Mouse (Mus musculus) midbrain, embryonic 13.5 days (tissue): ENCODE measurements around the gene Camkmt. TPM values are rescaled to one million over a fixed set of nuclear protein-coding genes. Genes with fewer than 3 reads are reported as not detected.

Experiments used
- ATAC-seq: fragments of 200-750 bp; cut with Nextera tagmentation; 2 replicates; pipeline ENCODE4 v1.8.0; 2017; ENCODE audit warnings: mild to moderate bottlenecking, moderate TSS enrichment, moderate library complexity
- H3K27ac ChIP-seq: fragments of 300-500 bp; sonication (generic); 2 replicates; pipeline ENCODE4 v1.5.1; 2015; ENCODE audit warnings: inconsistent platforms, mild to moderate bottlenecking, moderate library complexity
- H3K27me3 ChIP-seq: fragments of 300-500 bp; sonication (generic); 2 replicates; pipeline ENCODE4 v1.6.1; 2015; ENCODE audit warnings: mild to moderate bottlenecking, inconsistent platforms
- H3K36me3 ChIP-seq: fragments of 300-500 bp; sonication (generic); 2 replicates; pipeline ENCODE4 v1.6.1; 2015; ENCODE audit warnings: mild to moderate bottlenecking, inconsistent platforms
- H3K4me1 ChIP-seq: fragments of 300-500 bp; sonication (generic); replicated peaks from 2 replicates; pipeline ENCODE4 v1.6.1; 2015; ENCODE audit warnings: inconsistent platforms
- H3K4me2 ChIP-seq: fragments of 300-500 bp; sonication (generic); replicated peaks from 2 replicates; pipeline ENCODE4 v1.6.1; 2015; ENCODE audit warnings: moderate library complexity, mild to moderate bottlenecking, inconsistent platforms
- H3K4me3 ChIP-seq: fragments of 300-500 bp; sonication (generic); replicated peaks from 2 replicates; pipeline ENCODE4 v1.5.1; 2015; ENCODE audit warnings: mild to moderate bottlenecking, inconsistent platforms
- H3K9ac ChIP-seq: fragments of 300-500 bp; sonication (generic); replicated peaks from 2 replicates; pipeline ENCODE4 v1.6.1; 2015; ENCODE audit warnings: mild to moderate bottlenecking, inconsistent platforms
- H3K9me3 ChIP-seq: fragments of 300-500 bp; sonication (generic); 2 replicates; pipeline ENCODE4 v1.6.1; 2016; ENCODE audit warnings: mild to moderate bottlenecking, inconsistent platforms
- WGBS: fragments of 180-500 bp; shearing (Covaris S2); methylation state at CpG from one replicate; pipeline ENCODE4 v1.1.7; 2015; 5-methylcytosine and 5-hydroxymethylcytosine counted together
- polyA plus RNA-seq: library from polyadenylated mRNA; unstranded; fragments of >200 nt; fragmentation: Nextera tagmentation; extraction: Ambion mirVana; gene quantifications from 2 replicates; pipeline ENCODE4 v1.2.1, GENCODE M21; 2015

Camkmt gene
- polyA plus RNA-seq, 1 experiment from 2014 or later, result 18.6 TPM

DNA sequence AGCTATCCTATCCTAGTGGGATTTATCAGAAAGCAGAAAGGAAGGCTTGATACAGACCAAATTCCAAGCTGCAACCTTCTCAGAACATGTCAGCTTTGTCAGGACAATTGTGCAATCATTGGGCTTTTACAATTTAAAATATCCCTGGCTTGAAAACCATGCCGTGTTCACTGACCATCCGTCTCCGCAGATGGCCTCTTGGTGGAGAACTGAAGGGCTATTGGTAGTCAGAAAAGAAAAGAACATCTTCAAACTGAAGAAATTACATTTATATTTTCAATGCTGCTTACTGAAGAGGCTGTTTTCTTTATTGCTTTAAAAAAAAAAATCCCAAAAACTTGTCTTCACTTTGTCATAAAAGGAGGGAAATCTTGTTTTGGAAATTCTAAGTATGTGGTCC is 401.1 kb downstream of the Camkmt start:
- WGBS, result 69% methylated on average over 3 of the region's 3 CpGs
- no peak overlapping the region for H3K4me2 ChIP-seq
- peaks cover 3% of the 10 kb centered on the region; the same call in 1 of the 2 replicates for H3K9me3 ChIP-seq
- H3K4me1 ChIP-seq, result peaks cover 9% of the 10 kb centered on the region
- no peak overlapping the region for H3K27ac ChIP-seq
- peaks cover 96% of the 10 kb centered on the region for H3K27me3 ChIP-seq
- no peak overlapping the region for H3K9ac ChIP-seq
- ATAC-seq, result no peak
- H3K36me3 ChIP-seq, result no peaks in the 10 kb centered on the region
- no peak overlapping the region for H3K4me3 ChIP-seq

GRCm38 (mm10) chr17:85493521-85493920 is 403.2 kb downstream of the Camkmt start:
- no peak for ATAC-seq
- no peaks in the 10 kb centered on the region for H3K36me3 ChIP-seq
- peaks cover 77% of the 10 kb centered on the region for H3K27me3 ChIP-seq
- H3K4me1 ChIP-seq, result peaks cover 3% of the 10 kb centered on the region; the same call in 1 of the 2 replicates
- H3K27ac ChIP-seq, result no peak overlapping the region
- H3K4me2 ChIP-seq, result no peak overlapping the region
- no peak overlapping the region for H3K4me3 ChIP-seq
- no peak overlapping the region for H3K9ac ChIP-seq
- peaks cover 3% of the 10 kb centered on the region; the same call in 1 of the 2 replicates for H3K9me3 ChIP-seq
- whole genome bisulfite sequencing, result 82% methylated on average over 4 of the region's 4 CpGs

- WGBS, result 97% methylated on average over 3 of the region's 3 CpGs
- no peaks in the 10 kb centered on the region for H3K36me3 ChIP-seq
- no peak overlapping the region for H3K4me2 ChIP-seq
- H3K4me1 ChIP-seq, result no peaks in the 10 kb centered on the region
- H3K27ac ChIP-seq, result no peak overlapping the region
- no peak for ATAC-seq
- no peak overlapping the region for H3K4me3 ChIP-seq
- H3K27me3 ChIP-seq, result peaks cover 60% of the 10 kb centered on the region
- H3K9ac ChIP-seq, result no peak overlapping the region
- peaks cover 3% of the 10 kb centered on the region; the same call in 1 of the 2 replicates for H3K9me3 ChIP-seq
Measured at GRCm38 (mm10) chr17:85495012-85495754, 404.8 kb downstream of the Camkmt start.

- Histone ChIP-seq H3K4me1 (no peaks in the 10 kb centered on the region), H3K36me3 (no peaks in the 10 kb centered on the region), H3K9me3 (peaks cover 3% of the 10 kb centered on the region; the same call in 1 of the 2 replicates), H3K27ac (no peak overlapping the region), H3K4me2 (no peak overlapping the region), H3K27me3 (peaks cover 57% of the 10 kb centered on the region), H3K4me3 (no peak overlapping the region), H3K9ac (no peak overlapping the region)
- no peak for ATAC-seq
- 91% methylated on average over 6 of the region's 6 CpGs for WGBS
Measured at GRCm38 (mm10) chr17:85495871-85496270, 405.5 kb downstream of the Camkmt start.

DNA sequence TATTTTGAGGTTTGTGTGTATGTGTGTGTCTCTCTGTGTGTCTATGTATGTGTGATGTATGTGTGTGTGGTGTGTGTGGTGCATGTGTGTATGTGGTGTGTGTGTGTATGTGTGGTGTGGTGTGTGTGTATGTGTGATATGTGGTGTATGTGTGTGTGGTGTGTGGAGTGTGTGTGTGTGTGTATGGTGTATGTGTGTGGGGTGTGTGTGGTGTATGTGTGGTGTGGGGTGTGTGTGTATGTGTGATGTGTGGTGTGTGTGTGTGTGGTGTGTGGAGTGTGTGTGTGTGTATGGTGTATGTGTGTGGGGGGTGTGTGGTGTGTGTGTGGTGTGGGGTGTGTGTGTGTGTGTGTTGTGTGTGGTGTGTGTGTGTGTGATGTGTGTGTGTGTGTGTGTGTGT is 414.5 kb downstream of the Camkmt start:
- peak; percentile 69 for ATAC-seq
- Histone ChIP-seq H3K4me3 (no peak overlapping the region), H3K4me1 (peaks cover 11% of the 10 kb centered on the region; the same call in 1 of the 2 replicates), H3K27me3 (peaks cover 10% of the 10 kb centered on the region; the same call in 1 of the 2 replicates), H3K4me2 (no peak overlapping the region), H3K27ac (no peak overlapping the region), H3K36me3 (no peaks in the 10 kb centered on the region), H3K9ac (no peak overlapping the region), H3K9me3 (peaks cover 6% of the 10 kb centered on the region; the same call in 1 of the 2 replicates)

DNA sequence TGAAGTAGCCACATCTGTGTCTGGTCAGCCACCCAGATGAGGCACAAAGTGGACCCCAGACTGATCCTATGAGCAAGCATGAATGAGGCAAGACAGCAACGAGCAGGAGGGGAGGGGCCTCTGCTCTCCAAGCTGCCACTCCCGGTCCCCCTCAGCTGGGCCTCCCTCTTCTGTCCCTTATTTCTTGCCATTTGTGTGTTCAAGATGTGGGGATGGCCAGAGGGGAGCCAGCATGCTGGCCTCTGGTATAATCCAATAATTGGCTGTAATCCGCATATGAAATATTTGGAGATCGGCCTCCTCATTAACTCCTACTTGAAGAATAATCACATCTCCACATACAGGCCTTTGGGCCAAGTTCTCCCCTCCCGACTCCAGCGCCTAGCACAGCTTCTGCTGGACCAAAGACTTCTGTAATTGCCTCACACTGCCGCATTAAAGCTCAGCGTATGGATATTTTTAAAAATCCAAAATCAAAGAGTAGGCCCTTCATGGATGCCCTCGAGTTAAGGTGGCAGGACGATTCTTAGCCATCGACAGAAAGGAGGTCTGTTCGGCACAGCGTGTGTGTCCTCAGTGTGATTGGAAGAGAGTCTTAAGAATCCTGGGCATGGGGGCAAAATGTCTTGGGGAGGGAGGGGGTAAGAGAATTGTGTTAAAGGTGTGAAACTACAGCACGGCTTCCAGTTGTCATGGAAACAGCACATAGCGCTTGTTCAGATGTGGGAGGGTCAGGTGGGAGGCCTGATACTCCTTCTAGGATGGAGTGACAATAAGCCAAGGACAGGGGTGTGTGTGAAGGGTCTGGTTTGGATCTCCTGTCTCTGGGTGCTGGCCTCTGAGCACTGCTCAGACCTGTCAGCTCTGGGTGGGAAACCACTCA is 416.1 kb downstream of the Camkmt start:
- Histone ChIP-seq H3K9ac (no peak overlapping the region), H3K36me3 (no peaks in the 10 kb centered on the region), H3K4me1 (peaks cover 11% of the 10 kb centered on the region; the same call in 1 of the 2 replicates), H3K27ac (no peak overlapping the region), H3K27me3 (0 out of 2 replicates have a peak, but pooled peaks cover 11% of the 10 kb centered on the region), H3K9me3 (peaks cover 6% of the 10 kb centered on the region; the same call in 1 of the 2 replicates), H3K4me2 (no peak overlapping the region), H3K4me3 (no peak overlapping the region)
- 59% methylated on average over 15 of the region's 15 CpGs for WGBS
- ATAC-seq, result peak; percentile 65; the same call in 1 of the 2 replicates

GRCm38 (mm10) chr17:85507089-85507460 is 416.7 kb downstream of the Camkmt start:
- ATAC-seq, result no peak
- Histone ChIP-seq H3K4me3 (no peak overlapping the region), H3K36me3 (no peaks in the 10 kb centered on the region), H3K4me1 (peaks cover 11% of the 10 kb centered on the region; the same call in 1 of the 2 replicates), H3K9ac (no peak overlapping the region), H3K9me3 (peaks cover 6% of the 10 kb centered on the region; the same call in 1 of the 2 replicates), H3K27ac (no peak overlapping the region), H3K27me3 (0 out of 2 replicates have a peak, but pooled peaks cover 13% of the 10 kb centered on the region), H3K4me2 (no peak overlapping the region)
- WGBS, result 85% methylated on average over 4 of the region's 4 CpGs

Other genes with a start within 250 kb of the Camkmt start
- gene Ppm1b, start 133.8 kb upstream of the Camkmt start, polyA plus RNA-seq, result 95.8 and 101 TPM in 2 replicates
- 0.66 TPM in 1 of 2 replicates, not detected in the other for gene Slc3a1, start 62.2 kb upstream of the Camkmt start, polyA plus RNA-seq
- gene Prepl, start 311 bp upstream of the Camkmt start, polyA plus RNA-seq, result 73.8 and 76.9 TPM in 2 replicates